Mouse (Mus musculus) lung, postnatal 0 days (tissue): Measurements from ENCODE around the gene Olfr1373. TPM values are rescaled to one million over a fixed set of nuclear protein-coding genes. Genes with fewer than 3 reads are reported as not detected.
"Not testable (repeated sequence)": the region's sequence is repeated elsewhere in the genome, so short reads cannot be mapped to it uniquely, and the experiment has no call there.

Source experiments
- ATAC-seq: fragments of 200-750 bp; cut with Nextera tagmentation; 2 replicates; pipeline ENCODE4 v1.8.0; 2017; ENCODE audit warnings: moderate library complexity
- DNase-seq: peaks from one replicate; pipeline ENCODE4 v3.0.0-alpha.2; 2016; ENCODE audit warnings: low spot score
- H3K27ac ChIP-seq: fragments of 300-500 bp; sonication (generic); 2 replicates; pipeline ENCODE4 v1.5.1; 2014; ENCODE audit warnings: antibody characterized with exemption, mild to moderate bottlenecking, low read length, mixed read lengths
- H3K27me3 ChIP-seq: fragments of 300-500 bp; sonication (generic); replicated peaks from 2 replicates; pipeline ENCODE4 v1.6.1; 2014; ENCODE audit warnings: low read length, mixed read lengths; ENCODE audit not compliant: insufficient read depth
- H3K36me3 ChIP-seq: fragments of 300-500 bp; sonication (generic); 2 replicates; pipeline ENCODE4 v1.6.1; 2014; ENCODE audit warnings: low read length, mixed read lengths; ENCODE audit not compliant: insufficient read depth
- H3K4me1 ChIP-seq: fragments of 300-500 bp; sonication (generic); 2 replicates; pipeline ENCODE4 v1.6.1; 2014; ENCODE audit warnings: antibody characterized with exemption, low read depth, low read length, mixed read lengths; ENCODE audit not compliant: insufficient read depth
- H3K4me2 ChIP-seq: fragments of 300-500 bp; sonication (generic); replicated peaks from 2 replicates; pipeline ENCODE4 v1.6.1; 2014; ENCODE audit warnings: low read depth, mild to moderate bottlenecking, low read length, moderate library complexity, mixed read lengths
- H3K4me3 ChIP-seq: fragments of 300-500 bp; sonication (generic); 2 replicates; pipeline ENCODE4 v1.5.1; 2014; ENCODE audit warnings: low read depth, low read length
- H3K9ac ChIP-seq: fragments of 300-500 bp; sonication (generic); replicated peaks from 2 replicates; pipeline ENCODE4 v1.6.1; 2014; ENCODE audit warnings: low read depth, mild to moderate bottlenecking
- H3K9me3 ChIP-seq: fragments of 300-500 bp; sonication (generic); 2 replicates; pipeline ENCODE4 v1.6.1; 2016; ENCODE audit warnings: low read length, mixed read lengths
- CTCF ChIP-seq: IDR thresholded peaks from 2 replicates; pipeline ENCODE4 v1.5.1; 2016; ENCODE audit warnings: antibody characterized with exemption, mild to moderate bottlenecking
- EP300 ChIP-seq: IDR thresholded peaks from 2 replicates; pipeline ENCODE4 v1.6.1; 2016; ENCODE audit warnings: antibody characterized with exemption, mild to moderate bottlenecking, control low read depth
- WGBS: fragments of 180-500 bp; shearing (Covaris S2); extraction: QIAGEN DNeasy Blood & Tissue Kit; methylation state at CpG from one replicate; pipeline ENCODE4 v1.1.7; 2014; 5-methylcytosine and 5-hydroxymethylcytosine counted together
- polyA plus RNA-seq: library from polyadenylated mRNA; unstranded; fragments of >200 nt; fragmentation: Nextera tagmentation; extraction: Ambion mirVana; gene quantifications from 2 replicates; pipeline ENCODE4 v1.2.1, GENCODE M21; 2015

Olfr1373 gene
- polyA plus RNA-seq, result not detected in 2 replicates

DNA sequence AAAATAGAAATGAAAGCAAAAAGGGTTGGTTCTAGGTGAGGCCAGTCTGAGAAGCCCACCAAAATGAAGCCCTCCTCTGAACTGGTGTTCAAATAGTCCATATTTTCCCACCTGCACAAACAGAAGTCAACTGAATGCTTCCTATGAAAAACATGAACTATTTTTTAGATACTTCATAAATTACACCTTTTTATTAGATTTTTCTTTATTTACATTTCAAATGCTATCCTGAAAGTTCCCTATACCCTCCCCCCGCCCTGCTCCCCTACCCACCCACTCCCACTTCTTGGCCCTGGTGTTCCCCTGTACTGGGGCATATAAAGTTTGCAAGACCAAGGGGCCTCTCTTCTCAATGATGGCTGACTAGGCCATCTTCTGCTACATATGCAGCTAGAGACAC is at the start of gene Olfr1373:
Gene Olfr1373, minus strand, starts transcription at position 101 of the 400 bp plus-strand sequence.
- not testable (repeated sequence) for H3K4me3 ChIP-seq, H3K4me2 ChIP-seq, ATAC-seq, H3K9me3 ChIP-seq, H3K36me3 ChIP-seq, DNase-seq, H3K27ac ChIP-seq, H3K9ac ChIP-seq, H3K4me1 ChIP-seq, H3K27me3 ChIP-seq
- no CpG with 5 or more reads among the region's 1 CpGs for WGBS

DNA sequence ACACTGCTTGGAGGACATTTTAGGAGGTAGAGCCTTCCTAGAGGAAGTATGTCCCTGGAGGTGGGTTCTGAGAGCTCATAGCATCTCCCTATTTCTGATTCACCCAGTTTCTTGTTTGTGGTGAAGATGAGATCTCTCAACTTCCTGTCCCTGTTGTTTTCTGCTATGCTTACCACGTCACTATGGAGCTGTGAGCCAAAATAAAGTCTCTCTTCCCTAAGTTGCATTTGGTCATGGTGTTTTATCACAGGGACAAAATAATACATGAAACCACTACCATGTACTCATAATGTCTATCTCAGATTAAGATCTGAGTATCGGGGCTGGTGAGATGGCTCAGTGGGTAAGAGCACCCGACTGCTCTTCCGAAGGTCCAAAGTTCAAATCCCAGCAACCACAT is 35.3 kb upstream of the Olfr1373 start:
- H3K4me2 ChIP-seq, H3K9ac ChIP-seq, H3K4me3 ChIP-seq, H3K27ac ChIP-seq, H3K27me3 ChIP-seq, ATAC-seq, DNase-seq, H3K36me3 ChIP-seq, H3K4me1 ChIP-seq, H3K9me3 ChIP-seq: not testable (repeated sequence)
- WGBS, result 82% methylated on average over 4 of the region's 4 CpGs

DNA sequence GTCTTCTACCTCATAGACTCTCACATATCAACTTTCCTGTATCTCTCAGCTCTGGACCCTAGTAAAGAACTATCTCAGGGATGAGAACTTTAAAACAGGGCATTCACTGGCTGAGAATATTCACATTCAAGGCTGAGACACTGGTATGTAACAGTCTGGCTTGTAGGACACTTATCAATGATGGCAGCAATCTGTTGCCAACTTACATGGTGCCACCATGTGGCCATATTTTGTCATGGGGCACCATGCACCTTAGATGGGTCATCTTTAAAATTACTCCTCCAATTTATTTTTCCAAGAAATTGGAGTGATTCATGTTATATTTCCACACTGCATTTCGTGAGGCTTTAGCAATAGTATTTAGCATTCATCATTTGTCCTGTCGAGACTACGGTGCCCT is 34.6 kb upstream of the Olfr1373 start:
- H3K4me1 ChIP-seq, H3K4me3 ChIP-seq, H3K36me3 ChIP-seq, H3K27ac ChIP-seq, ATAC-seq, H3K9me3 ChIP-seq, H3K27me3 ChIP-seq, H3K4me2 ChIP-seq, DNase-seq, H3K9ac ChIP-seq: not testable (repeated sequence)
- WGBS, result no CpG with 5 or more reads among the region's 3 CpGs
- peak; percentile 44 for TF ChIP-seq CTCF

DNA sequence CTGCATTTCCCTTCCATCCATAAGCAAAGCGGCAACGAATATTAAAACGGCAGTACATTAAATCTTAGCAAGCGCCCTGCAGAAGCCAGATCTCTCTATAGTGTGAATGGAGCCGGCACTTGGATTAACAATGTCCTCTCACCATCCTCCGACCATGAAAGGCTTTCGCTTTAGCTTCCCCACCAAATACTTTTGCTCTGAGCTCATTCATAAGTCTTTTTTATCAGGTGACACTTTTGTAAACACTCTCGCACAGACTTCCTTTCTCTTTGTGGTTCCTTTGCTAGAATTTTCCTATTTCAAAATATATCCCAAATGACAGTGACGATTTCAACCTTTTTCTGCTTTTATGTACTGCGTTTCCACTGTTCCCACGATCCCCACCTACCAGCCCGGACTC is 23.1 kb upstream of the Olfr1373 start:
- Histone ChIP-seq H3K9ac (peak overlapping the region; percentile 19; the same call in 1 of the 2 replicates), H3K4me2 (peak overlapping the region; percentile 76), H3K4me1 (no peaks in the 10 kb centered on the region), H3K27me3 (no peaks in the 10 kb centered on the region), H3K9me3 (no peaks in the 10 kb centered on the region), H3K4me3 (peak overlapping the region; percentile 52), H3K36me3 (no peaks in the 10 kb centered on the region), H3K27ac (no peak overlapping the region)
- TF ChIP-seq CTCF, result no peak
- peak; percentile 80 for DNase-seq
- WGBS, result 5% methylated on average over 12 of the region's 12 CpGs
- ATAC-seq, result peak; percentile 59

DNA sequence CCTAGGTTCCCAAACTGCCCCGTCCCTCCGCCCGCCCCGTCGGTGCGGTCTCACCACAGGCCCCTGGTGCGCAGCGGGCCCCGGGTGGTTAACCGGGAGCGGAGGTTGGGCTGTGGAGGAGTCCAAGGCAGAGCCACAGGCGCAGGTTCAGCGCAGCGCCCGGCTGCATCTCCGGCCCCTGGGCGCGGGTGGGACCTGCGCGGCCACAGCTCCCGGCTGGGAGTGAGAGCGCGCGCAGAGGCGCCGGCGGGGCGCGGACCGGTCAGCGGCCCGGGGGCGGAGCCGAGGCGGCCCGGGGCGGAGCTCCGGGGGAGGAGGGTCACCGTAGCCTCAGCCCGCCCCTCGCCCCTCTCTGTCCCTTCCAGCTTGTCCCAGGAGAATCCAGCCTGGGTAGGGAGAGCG is 22.6 kb upstream of the Olfr1373 start:
- under 1% methylated on average over 29 of the region's 42 CpGs for WGBS
- H3K27me3 ChIP-seq, H3K4me1 ChIP-seq, H3K36me3 ChIP-seq, H3K27ac ChIP-seq, H3K9me3 ChIP-seq: not testable (repeated sequence)
- peak overlapping the region; percentile 52 for H3K4me3 ChIP-seq
- peak; percentile 45 for DNase-seq
- H3K9ac ChIP-seq, result peak overlapping the region; percentile 19; the same call in 1 of the 2 replicates
- peak; percentile 94 for ATAC-seq
- peak overlapping the region; percentile 76 for H3K4me2 ChIP-seq

DNA sequence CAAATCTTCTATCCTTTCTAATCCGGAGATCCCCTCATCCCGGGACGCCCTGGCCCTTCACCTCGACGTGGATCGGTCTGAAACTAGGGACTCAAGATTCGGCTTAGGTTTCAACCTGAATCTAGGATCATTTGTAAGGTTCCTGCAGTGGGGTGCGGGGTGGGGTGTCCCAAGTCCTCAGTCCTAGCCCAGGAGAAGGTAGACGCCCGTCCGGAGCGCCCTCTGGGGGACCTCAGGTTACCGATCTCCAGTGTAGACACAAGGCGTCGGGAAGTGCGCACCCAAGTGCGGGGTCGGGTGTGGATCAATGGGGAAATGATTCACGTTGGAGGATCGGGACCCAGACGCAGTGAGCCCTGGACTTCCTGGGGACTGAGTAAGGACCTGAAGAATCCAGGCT is 21.8 kb upstream of the Olfr1373 start:
- Histone ChIP-seq H3K27ac (no peak overlapping the region), H3K9ac (no peak overlapping the region), H3K27me3 (no peaks in the 10 kb centered on the region), H3K9me3 (no peaks in the 10 kb centered on the region), H3K36me3 (no peaks in the 10 kb centered on the region), H3K4me2 (peak overlapping the region; percentile 76), H3K4me3 (peak overlapping the region; percentile 52; the same call in 1 of the 2 replicates), H3K4me1 (no peaks in the 10 kb centered on the region)
- no peak for TF ChIP-seq EP300
- peak; percentile 27; the same call in 1 of the 2 replicates for TF ChIP-seq CTCF
- no peak for DNase-seq
- ATAC-seq, result no peak
- WGBS, result 2% methylated on average over 21 of the region's 21 CpGs

DNA sequence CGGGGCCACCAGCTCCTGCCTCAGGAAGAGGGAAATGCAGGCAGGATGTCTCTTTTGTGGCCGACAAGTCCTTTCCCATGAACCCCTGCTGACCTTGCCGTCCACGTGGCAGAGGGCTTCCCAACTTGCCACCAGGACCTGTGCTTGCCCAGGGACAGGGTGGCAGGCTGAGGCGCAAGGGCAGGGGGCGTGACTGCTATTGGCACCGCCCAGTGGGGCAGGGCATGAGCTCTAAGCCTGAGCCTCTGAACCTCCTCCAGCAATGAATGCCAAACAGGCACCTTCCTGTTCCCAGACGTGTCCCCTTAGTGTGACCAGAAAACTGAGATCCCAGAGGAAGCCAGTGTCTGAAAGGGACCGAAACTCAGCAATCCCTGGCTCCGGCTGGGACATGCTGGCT is 18.6 kb upstream of the Olfr1373 start:
- H3K36me3 ChIP-seq, result no peaks in the 10 kb centered on the region
- no peak overlapping the region for H3K9ac ChIP-seq
- H3K4me3 ChIP-seq, result no peak overlapping the region
- H3K4me1 ChIP-seq, result no peaks in the 10 kb centered on the region
- no peaks in the 10 kb centered on the region for H3K9me3 ChIP-seq
- H3K27ac ChIP-seq, result no peak overlapping the region
- no peaks in the 10 kb centered on the region for H3K27me3 ChIP-seq
- DNase-seq, result no peak
- WGBS, result 35% methylated on average over 10 of the region's 10 CpGs
- H3K4me2 ChIP-seq, result no peak overlapping the region
- 0 out of 2 replicates have a peak, but pooled peaks have one; percentile 21 for ATAC-seq
- no peak for TF ChIP-seq CTCF
- TF ChIP-seq EP300, result no peak
